Mouse (Mus musculus) subcutaneous adipose tissue, adult 2 months (tissue): Measurements from ENCODE around the gene Ifi27l2b. TPM values are rescaled to one million over a fixed set of nuclear protein-coding genes. Genes with fewer than 3 reads are reported as not detected.

Experiments
- polyA plus RNA-seq: library from polyadenylated mRNA; depleted of rRNA; stranded (reverse); fragments of >200 nt; gene quantifications from 2 replicates; pipeline ENCODE4 v1.2.3, GENCODE M21; 2012; ENCODE audit warnings: low replicate concordance; rRNA removed

Gene Ifi27l2b
- polyA plus RNA-seq: 0.14 and 0.18 TPM in 2 replicates

DNA sequence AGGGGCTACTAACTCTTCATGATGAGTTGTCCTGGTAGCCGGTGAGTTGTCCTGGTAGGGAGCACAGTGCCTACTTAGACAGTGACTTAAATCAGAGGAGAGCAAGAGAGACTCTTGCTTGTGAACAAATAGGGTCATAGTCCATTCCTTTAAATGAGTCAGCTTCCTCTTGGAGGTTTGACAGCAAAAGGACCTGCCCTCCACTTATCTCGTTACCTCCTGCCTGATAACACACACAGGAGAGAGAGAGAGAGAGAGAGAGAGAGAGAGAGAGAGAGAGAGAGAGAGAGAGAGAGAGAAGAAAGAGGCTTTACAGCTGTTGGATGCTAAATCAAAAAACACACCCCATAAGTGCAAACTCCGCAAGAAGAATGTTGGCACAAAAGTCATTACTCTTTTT, at the start of gene Ifi27l2b:
Gene Ifi27l2b (minus strand): TSS at position 84 of the 400 bp plus-strand sequence.

DNA sequence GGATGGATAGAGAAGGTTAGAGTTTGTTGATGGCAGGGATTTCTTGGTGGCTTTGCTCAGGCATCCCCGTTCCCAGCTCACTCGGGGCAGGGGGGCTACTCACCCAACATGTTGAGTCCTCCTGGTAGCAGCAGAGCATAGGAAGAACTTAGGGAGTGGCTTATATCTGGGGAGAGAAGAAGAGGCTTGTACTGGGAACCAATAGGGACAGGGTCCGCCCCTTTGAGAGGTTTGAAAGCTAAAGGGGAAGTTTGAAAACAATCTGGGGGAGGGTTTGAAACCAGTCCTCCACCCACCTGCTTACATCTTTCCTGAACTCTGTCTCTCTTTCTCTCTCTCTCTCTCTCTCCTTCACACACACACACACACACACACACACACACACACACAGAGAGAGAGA, 13.5 kb downstream of the Ifi27l2b start, which contains the start of gene Ifi27l2a:
Gene Ifi27l2a (minus strand): TSS at position 157 of the 400 bp plus-strand sequence.

DNA sequence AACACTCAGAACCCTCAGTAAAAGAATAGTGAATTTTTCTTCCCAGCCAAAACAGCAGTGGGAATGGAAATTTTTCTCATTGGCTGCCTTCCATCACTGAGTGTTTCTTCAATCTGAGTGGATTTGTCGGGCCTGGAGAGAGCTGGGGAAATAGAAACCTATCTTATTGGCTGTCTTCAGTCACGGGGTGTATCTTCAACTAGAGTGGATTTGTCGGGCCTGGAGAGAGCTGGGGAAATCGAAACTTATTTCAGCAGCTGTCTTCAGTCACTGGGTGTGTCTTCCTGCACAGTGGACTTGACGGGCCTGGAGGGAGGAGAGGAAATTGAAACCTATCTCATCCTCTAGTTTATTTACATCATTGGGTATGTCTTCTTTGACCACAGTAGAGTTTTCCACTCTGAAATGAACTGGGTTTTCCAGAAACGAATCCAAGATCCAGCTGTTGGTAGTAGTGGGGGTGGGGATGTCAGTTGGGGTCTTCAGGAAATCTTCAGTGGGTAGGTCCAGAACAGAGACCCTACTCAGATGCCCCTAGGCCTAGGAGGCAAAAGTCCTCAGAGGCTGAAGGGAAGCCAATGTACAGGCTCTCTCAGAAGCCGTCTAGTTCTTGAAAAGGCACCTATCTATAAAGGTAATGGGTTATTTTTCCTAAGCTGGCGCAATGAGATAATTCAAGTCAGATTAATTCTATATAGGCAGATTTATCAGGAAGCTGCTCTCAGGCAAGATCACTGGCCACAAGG, 22.9 kb downstream of the Ifi27l2b start, which contains the start of gene Ifi27:
Gene Ifi27 (plus strand): TSS at position 226 of the 746 bp plus-strand sequence.

DNA sequence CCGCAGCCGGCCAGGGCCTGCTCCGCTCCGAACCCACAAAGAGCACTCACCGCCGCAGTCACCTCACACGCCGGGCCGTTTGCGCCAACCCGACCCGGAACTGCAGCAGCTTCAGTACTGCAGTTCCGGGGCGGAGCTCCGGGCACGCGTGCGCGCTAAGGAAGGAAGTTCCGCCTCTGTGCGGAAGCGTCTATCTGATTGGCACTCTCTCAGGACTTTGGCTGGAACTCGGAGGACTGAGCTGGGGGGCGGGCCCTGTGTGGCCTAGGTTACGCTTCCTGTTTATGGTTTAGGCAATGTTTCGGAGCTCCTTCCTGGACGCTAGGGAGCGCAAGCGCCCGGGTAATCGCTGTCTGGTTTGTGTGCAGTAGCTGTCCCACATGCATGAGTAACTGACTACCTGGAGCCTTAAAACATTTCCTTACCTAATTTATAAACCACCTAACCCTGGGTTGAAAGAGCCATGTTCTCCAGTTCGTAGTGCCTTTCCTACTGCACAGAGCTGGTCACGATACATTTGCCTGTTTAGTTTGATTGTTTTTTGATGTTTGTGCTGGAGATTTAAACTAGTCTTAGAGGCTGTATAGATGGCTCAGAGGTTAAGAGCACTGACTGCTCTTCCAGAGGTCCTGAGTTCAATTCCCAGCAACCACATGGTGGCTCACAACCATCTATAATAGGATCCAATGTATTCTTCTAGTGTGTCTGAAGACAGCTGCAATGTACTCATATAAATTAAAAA, 31.1 kb downstream of the Ifi27l2b start, which contains the start of gene Ddx24:
Gene Ddx24 (minus strand): TSS at position 102 of the 742 bp plus-strand sequence.

DNA sequence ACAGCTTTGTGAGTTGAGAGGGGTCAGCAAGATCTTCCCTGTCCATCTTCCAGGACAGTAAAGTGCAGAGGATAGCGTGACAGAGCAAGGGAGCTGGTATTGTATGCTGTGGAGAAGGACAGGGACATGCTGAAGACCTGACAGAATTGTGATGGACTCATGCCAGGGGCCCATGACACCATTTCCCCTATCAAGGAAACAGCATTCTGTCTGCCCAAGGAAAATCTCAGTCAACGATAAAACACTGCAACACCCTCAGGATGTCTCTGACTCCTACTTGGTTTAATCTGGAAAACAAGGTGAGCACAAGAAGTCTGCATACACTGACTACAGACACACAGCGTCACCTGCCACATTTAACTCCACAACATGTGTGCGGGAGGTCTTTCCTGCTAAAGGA, 49.3 kb downstream of the Ifi27l2b start, which contains the start of gene 9330161L09Rik:
Gene 9330161L09Rik (minus strand): TSS at position 101 of the 400 bp plus-strand sequence.

Other genes starting within 250 kb of the Ifi27l2b start
- 0.79 and 3.2 TPM in 2 replicates for gene Prima1, start 215.1 kb downstream of the Ifi27l2b start, polyA plus RNA-seq
- gene Fam181a, start 146.2 kb downstream of the Ifi27l2b start, polyA plus RNA-seq: not detected in 2 replicates
- gene Asb2, start 101.2 kb downstream of the Ifi27l2b start, polyA plus RNA-seq: 5.1 and 85.1 TPM in 2 replicates
- 4.6 and 10.1 TPM in 2 replicates for gene Otub2, start 68.5 kb downstream of the Ifi27l2b start, polyA plus RNA-seq
- gene 9330161L09Rik, start 49.4 kb downstream of the Ifi27l2b start, polyA plus RNA-seq: 0.58 and 0.60 TPM in 2 replicates
- gene Ddx24, start 31.4 kb downstream of the Ifi27l2b start, polyA plus RNA-seq: 55.1 and 59.5 TPM in 2 replicates
- 804 and 1,594 TPM in 2 replicates for gene Ifi27, start 23.0 kb downstream of the Ifi27l2b start, polyA plus RNA-seq
- 2,878 and 3,647 TPM in 2 replicates for gene Ifi27l2a, start 13.5 kb downstream of the Ifi27l2b start, polyA plus RNA-seq
- gene Ppp4r4, start 75.1 kb upstream of the Ifi27l2b start, polyA plus RNA-seq: 1.2 and 1.5 TPM in 2 replicates
- gene Serpina10, start 174.2 kb upstream of the Ifi27l2b start, polyA plus RNA-seq: not detected in 2 replicates
- 0.18 TPM in 1 of 2 replicates, not detected in the other for gene Serpina6, start 200.0 kb upstream of the Ifi27l2b start, polyA plus RNA-seq
- 0.11 and 0.78 TPM in 2 replicates for gene Serpina16, start 218.9 kb upstream of the Ifi27l2b start, polyA plus RNA-seq
- 0.26 and 1.5 TPM in 2 replicates for gene Serpina1f, start 238.3 kb upstream of the Ifi27l2b start, polyA plus RNA-seq